Comparison of ENCODE assay signal across 9 mouse cellular contexts in genomic region chr2:151512199-151512598, GRCm38 (mm10). TPM values are rescaled to one million over a fixed set of nuclear protein-coding genes. Genes with fewer than 3 reads are reported as not detected.
DNase-seq lines count a peak whose midpoint lies in the region; ATAC-seq and TF ChIP-seq lines count a peak whose summit lies in the region.
"Had no signal": no experiment of that assay in that cellular context is flagged by ENCODE, and none has a peak within 500 bp of the region (broad histone marks: within the 10 kb centered on the region; RNA-seq: fewer than 3 reads in every experiment).

No protein-coding gene starts in this region.

- peaks cover 53 to 90% of the 10 kb centered on the region in 2 experiments for H3K36me3 ChIP-seq in CH12.LX (replicated peaks in 1 of 2; ENCODE audit: control insufficient read depth in 1 of 2, insufficient read depth in 1 of 2, low read length in 1 of 2)
- peaks cover 27% of the 10 kb centered on the region for H3K36me3 ChIP-seq in stomach, postnatal 0 days (ENCODE audit: control insufficient read depth, insufficient read depth, low read length)

- DNase-seq in gastrocnemius, adult 18-20 months (ENCODE audit: low spot score), result peak; percentile 34
- no peak for DNase-seq in gastrocnemius, postnatal 25 days
- peak; percentile 21 for DNase-seq in CH12.LX (ENCODE audit: extremely low read depth)
- DNase-seq in cerebellum, postnatal 14 days, result peak; percentile 48 to 59
- DNase-seq in heart, postnatal 14 days, result peak; percentile 58 to 69
- peak; percentile 23 to 58 for DNase-seq in left cerebral cortex, postnatal 36 days (ENCODE audit: low spot score in 2 of 2)
- peak; percentile 38 for DNase-seq in stomach, postnatal 0 days (ENCODE audit: low spot score)

- no peak for TF ChIP-seq RAD21 in CH12.LX (IDR thresholded peaks at IDR 0.05; ENCODE audit: low read depth, low read length)

- TF ChIP-seq CTCF in CH12.LX (conservative IDR thresholded peaks at IDR 0.05 in 1 of 2, IDR thresholded peaks at IDR 0.05 in 1 of 2; ENCODE audit: low read depth in 2 of 2, low read length in 2 of 2), result no peak
- no peak for TF ChIP-seq CTCF in stomach, postnatal 0 days (IDR thresholded peaks at IDR 0.05; ENCODE audit: low read depth)

- no peaks in the 10 kb centered on the region for H3K27me3 ChIP-seq in CH12.LX (replicated peaks)
- H3K27me3 ChIP-seq in stomach, postnatal 0 days (ENCODE audit: control insufficient read depth, insufficient read depth, low read length), result no peaks in the 10 kb centered on the region

- no peak for ATAC-seq in stomach, postnatal 0 days (ENCODE audit: low FRiP score, low TSS enrichment)
- no peak for ATAC-seq in granulocyte monocyte progenitor cell, adult 5-6 weeks (replicated peaks; ENCODE audit: poor library complexity, severe bottlenecking)

- TF ChIP-seq POLR2A in CH12.LX (IDR thresholded peaks at IDR 0.05; ENCODE audit: low read depth, low read length), result no peak

- in situ Hi-C loops in CH12.LX (cut with MboI; ENCODE audit: low pct_ligation_motif_present, low pct_unique_long_range_greater_than_20kb, low sequenced_read_pairs), result no loop called here

- peak; percentile 12; the same call in 1 of the 2 replicates for TF ChIP-seq EP300 in CH12.LX (IDR thresholded peaks at IDR 0.05; ENCODE audit: low read length)
- TF ChIP-seq EP300 in stomach, postnatal 0 days (optimal IDR thresholded peaks at IDR 0.05), result no peak

- H3K4me1 ChIP-seq in CH12.LX (ENCODE audit: control insufficient read depth in 1 of 2, insufficient read depth in 2 of 2), result peaks cover 32 to 35% of the 10 kb centered on the region in 2 experiments
- H3K4me1 ChIP-seq in stomach, postnatal 0 days (replicated peaks; ENCODE audit: control insufficient read depth, insufficient read depth), result no peaks in the 10 kb centered on the region

- no peaks in the 10 kb centered on the region for H3K9me3 ChIP-seq in CH12.LX (replicated peaks; ENCODE audit: low read length)
- no peaks in the 10 kb centered on the region for H3K9me3 ChIP-seq in stomach, postnatal 0 days (ENCODE audit: control insufficient read depth, low read length)

- H3K4me2 ChIP-seq in CH12.LX (ENCODE audit: insufficient read depth, low read depth, poor library complexity, severe bottlenecking), result peak overlapping the region; percentile 19
- no peak overlapping the region for H3K4me2 ChIP-seq in stomach, postnatal 0 days (replicated peaks; ENCODE audit: low read depth)

- H3K9ac ChIP-seq in CH12.LX (ENCODE audit: insufficient read depth, low read depth), result no peak overlapping the region
- no peak overlapping the region for H3K9ac ChIP-seq in stomach, postnatal 0 days (ENCODE audit: low read length)

- peak overlapping the region; percentile 90 for H3K27ac ChIP-seq in CH12.LX (ENCODE audit: insufficient read depth, low read depth)
- H3K27ac ChIP-seq in stomach, postnatal 0 days (replicated peaks), result no peak overlapping the region

- H3K79me2 ChIP-seq in CH12.LX (replicated peaks; ENCODE audit: control insufficient read depth, extremely low read depth, insufficient read depth, poor library complexity, severe bottlenecking), result no peaks in the 10 kb centered on the region

- intact Hi-C loops in heart, postnatal 14 days (cut with DNase I), result loop anchor here (5.0 kb wide), 1 partner anchor 170 kb away; no protein-coding TSS in a partner anchor
- intact Hi-C loops in left cerebral cortex, postnatal 36 days (cut with DNase I), result no loop called here

- no peak overlapping the region for H3K4me3 ChIP-seq in CH12.LX (replicated peaks in 1 of 3; ENCODE audit: low read depth in 2 of 3, low read length in 2 of 3, poor library complexity in 1 of 3)
- H3K4me3 ChIP-seq in stomach, postnatal 0 days (ENCODE audit: low read depth, low read length), result no peak overlapping the region

- dilution Hi-C loops in CH12.LX (cut with MboI; ENCODE audit: extremely low pct_ligation_motif_present, extremely low pct_unique_long_range_greater_than_20kb, low sequenced_read_pairs), result no loop called here

TF ChIP-seq in CH12.LX, 34 proteins besides CTCF, POLR2A, EP300 and RAD21:
- TF ChIP-seq ELF1 (IDR thresholded peaks at IDR 0.05; ENCODE audit: low read depth, low read length), result 0 out of 2 replicates have a peak, but pooled peaks have one; percentile 21
- TF ChIP-seq GABPA (IDR thresholded peaks at IDR 0.05; ENCODE audit: insufficient replicate concordance, low read depth, low read length), result no peak
- TF ChIP-seq ETS1 (conservative IDR thresholded peaks at IDR 0.05; ENCODE audit: low read depth, low read length), result peak; percentile 43
- no peak for TF ChIP-seq SMC3 (IDR thresholded peaks at IDR 0.05; ENCODE audit: low read depth, low read length)
- peak; percentile 60 for TF ChIP-seq MEF2A (IDR thresholded peaks at IDR 0.05; ENCODE audit: borderline replicate concordance, low read depth, low read length)
- TF ChIP-seq USF1 (IDR thresholded peaks at IDR 0.05; ENCODE audit: low read depth, low read length), result no peak
- TF ChIP-seq CHD1 (IDR thresholded peaks at IDR 0.05; ENCODE audit: low read depth, low read length), result peak; percentile 81; the same call in 1 of the 2 replicates
- no peak for TF ChIP-seq CHD2 (IDR thresholded peaks at IDR 0.05; ENCODE audit: low read length)
- TF ChIP-seq JUN (IDR thresholded peaks at IDR 0.05; ENCODE audit: insufficient read depth, low read depth, low read length), result no peak
- no peak for TF ChIP-seq NRF1 (IDR thresholded peaks at IDR 0.05; ENCODE audit: low read depth, low read length)
- TF ChIP-seq ZKSCAN1 (IDR thresholded peaks at IDR 0.05; ENCODE audit: borderline replicate concordance, low read depth, low read length), result no peak
- peak; percentile 11; the same call in 1 of the 2 replicates for TF ChIP-seq TCF12 (IDR thresholded peaks at IDR 0.05; ENCODE audit: low read depth, low read length)
- no peak for TF ChIP-seq MXI1 (IDR thresholded peaks at IDR 0.05; ENCODE audit: low read depth, low read length)
- TF ChIP-seq RCOR1 (conservative IDR thresholded peaks at IDR 0.05; ENCODE audit: low read depth, low read length), result no peak
- TF ChIP-seq IRF4 (IDR thresholded peaks at IDR 0.05; ENCODE audit: low read depth, low read length), result peak; percentile 31; the same call in 1 of the 2 replicates
TF ChIP-seq in CH12.LX: peak in this region for 6.

RNA-seq across cellular contexts. Expression of gene Nsfl1c, which starts 18.2 kb away (rescaled TPM):
- 10 to 100 TPM; 81.6 to 83.1 TPM for total RNA-seq in gastrocnemius, adult 18-20 months (2021)
- total RNA-seq in gastrocnemius, postnatal 25 days (2021), result 10 to 100 TPM; 63.1 to 74.3 TPM
- total RNA-seq in CH12.LX (2012; rRNA removed), result 165 and 191 TPM in 2 replicates
- total RNA-seq in CH12.LX (2014; rRNA removed), result 84.8 and 87.8 TPM in 2 replicates
- polyA plus RNA-seq in CH12.LX (2012; ENCODE audit: insufficient read length, low read depth), result 231 and 263 TPM in 2 replicates
- total RNA-seq in heart, postnatal 14 days (2021), result 10 to 100 TPM; 77.9 to 78.7 TPM
- total RNA-seq in left cerebral cortex, postnatal 36 days (2021), result 100 to 1,000 TPM; 139 to 150 TPM
- polyA plus RNA-seq in stomach, postnatal 0 days (2015; fragmentation: Nextera tagmentation; extraction: Ambion mirVana), result 118 and 120 TPM in 2 replicates
- total RNA-seq in granulocyte monocyte progenitor cell, adult 5-6 weeks (2014; fragmentation: Nextera tagmentation), result 90.7 and 91.6 TPM in 2 replicates
- 123 and 136 TPM in 2 replicates for total RNA-seq in granulocyte monocyte progenitor cell, adult 5-6 weeks (2017)

RNA-seq across cellular contexts. Expression of gene Fkbp1a, which starts 30.1 kb away (rescaled TPM):
- total RNA-seq in gastrocnemius, adult 18-20 months (2021), result 100 to 1,000 TPM; 157 to 163 TPM
- 100 to 1,000 TPM; 164 to 182 TPM for total RNA-seq in gastrocnemius, postnatal 25 days (2021)
- total RNA-seq in CH12.LX (2012; rRNA removed), result 48.3 and 64.5 TPM in 2 replicates
- 71.1 and 76.5 TPM in 2 replicates for total RNA-seq in CH12.LX (2014; rRNA removed)
- polyA plus RNA-seq in CH12.LX (2012; ENCODE audit: insufficient read length, low read depth), result 369 and 388 TPM in 2 replicates
- total RNA-seq in heart, postnatal 14 days (2021), result 100 to 1,000 TPM; 279 to 287 TPM
- 100 to 1,000 TPM; 745 to 751 TPM for total RNA-seq in left cerebral cortex, postnatal 36 days (2021)
- polyA plus RNA-seq in stomach, postnatal 0 days (2015; fragmentation: Nextera tagmentation; extraction: Ambion mirVana), result 325 and 360 TPM in 2 replicates
- 150 and 188 TPM in 2 replicates for total RNA-seq in granulocyte monocyte progenitor cell, adult 5-6 weeks (2014; fragmentation: Nextera tagmentation)
- total RNA-seq in granulocyte monocyte progenitor cell, adult 5-6 weeks (2017), result 33.4 and 56.6 TPM in 2 replicates

RNA-seq across cellular contexts. Expression of gene 4921509C19Rik, which starts 36.2 kb away (rescaled TPM):
- total RNA-seq in gastrocnemius, adult 18-20 months (2021), result not detected
- total RNA-seq in gastrocnemius, postnatal 25 days (2021), result not detected
- not detected in 2 replicates for total RNA-seq in CH12.LX (2012; rRNA removed)
- not detected in 2 replicates for total RNA-seq in CH12.LX (2014; rRNA removed)
- not detected in 2 replicates for polyA plus RNA-seq in CH12.LX (2012; ENCODE audit: insufficient read length, low read depth)
- total RNA-seq in heart, postnatal 14 days (2021), result not detected
- total RNA-seq in left cerebral cortex, postnatal 36 days (2021), result not detected
- not detected in 2 replicates for polyA plus RNA-seq in stomach, postnatal 0 days (2015; fragmentation: Nextera tagmentation; extraction: Ambion mirVana)
- not detected in 2 replicates for total RNA-seq in granulocyte monocyte progenitor cell, adult 5-6 weeks (2014; fragmentation: Nextera tagmentation)
- total RNA-seq in granulocyte monocyte progenitor cell, adult 5-6 weeks (2017), result not detected in 2 replicates
- total RNA-seq: liver, adult 2 months had no signal
- polyA plus RNA-seq: liver, adult 2 months had no signal
